Mouse (Mus musculus) layer of hippocampus, postnatal 25 days (tissue): ENCODE results near the gene AL731706.2. TPM values are rescaled to one million over a fixed set of nuclear protein-coding genes. Genes with fewer than 3 reads are reported as not detected.

Experiments
- total RNA-seq, 2 experiments: library from RNA; stranded (reverse); gene quantifications; 2 replicates each; pipeline ENCODE4 v1.2.3; 2021

AL731706.2 gene
- total RNA-seq, 2 experiments from 2014 or later, result 22.1 to 27.3 TPM

Other genes starting within 250 kb of the AL731706.2 start
- gene Snap25, start 172.2 kb downstream of the AL731706.2 start, total RNA-seq, result 1,000 to 10,000 TPM; 1,881 to 1,910 TPM
- 1 to 10 TPM; 6.7 to 8.1 TPM for gene Slx4ip, start 5.5 kb upstream of the AL731706.2 start, total RNA-seq
- 10 to 100 TPM; 11.0 to 22.4 TPM for gene AL731706.1, start 5.7 kb upstream of the AL731706.2 start, total RNA-seq
- 10 to 100 TPM; 21.1 to 30.6 TPM for gene Mkks, start 5.7 kb upstream of the AL731706.2 start, total RNA-seq
- gene Jag1, start 231.0 kb upstream of the AL731706.2 start, total RNA-seq, result 10 to 100 TPM in 1 of 2 experiments, 1 to 10 TPM in 1; 8.3 to 11.3 TPM